Mouse (Mus musculus): Measurements from ENCODE around the gene B230118H07Rik.

GRCm38 (mm10) chr2:101624526-101624925 is 24.8 kb downstream of the B230118H07Rik start, which contains the start of gene Rag2:
- TF ChIP-seq POLR2A (IDR thresholded peaks at IDR 0.05; ENCODE audit: extremely low read depth, insufficient read depth, low read length) (no peak), CTCF (IDR thresholded peaks at IDR 0.05; ENCODE audit: extremely low read depth, insufficient read depth, low read length) (no peak)
